Mouse (Mus musculus) layer of hippocampus, adult 9-10 months (tissue): ENCODE measurements around the gene Dkk3.
"Not testable (repeated sequence)": the region's sequence is repeated elsewhere in the genome, so short reads cannot be mapped to it uniquely, and the experiment has no call there.

Experiments
- DNase-seq: peaks from one replicate; pipeline ENCODE4 v3.0.0; 2022; ENCODE audit warnings: low spot score

The Dkk3 gene

GRCm38 (mm10) chr7:112165593-112165992 is 6.7 kb upstream of the Dkk3 start:
- DNase-seq, result no peak

DNA sequence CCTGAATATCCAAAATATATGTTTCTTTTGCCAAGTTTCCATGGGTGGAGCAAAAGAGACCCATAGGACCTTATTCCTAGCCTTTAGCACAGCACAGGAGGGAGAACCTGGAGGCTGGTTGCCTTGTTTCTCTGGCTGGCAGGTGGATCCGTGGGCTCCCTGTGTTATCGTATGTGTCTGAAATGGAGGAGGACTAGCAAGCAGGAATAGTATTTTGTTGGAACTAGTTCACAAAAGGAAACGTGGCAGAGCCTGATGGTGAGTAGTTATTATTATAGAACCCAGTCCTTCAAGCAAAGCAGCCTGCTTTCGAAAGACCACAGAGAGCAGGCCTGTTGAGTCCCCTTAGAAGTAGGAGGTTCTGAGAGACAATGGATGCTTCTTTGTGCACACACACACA is 6.2 kb upstream of the Dkk3 start:
- not testable (repeated sequence) for DNase-seq

DNA sequence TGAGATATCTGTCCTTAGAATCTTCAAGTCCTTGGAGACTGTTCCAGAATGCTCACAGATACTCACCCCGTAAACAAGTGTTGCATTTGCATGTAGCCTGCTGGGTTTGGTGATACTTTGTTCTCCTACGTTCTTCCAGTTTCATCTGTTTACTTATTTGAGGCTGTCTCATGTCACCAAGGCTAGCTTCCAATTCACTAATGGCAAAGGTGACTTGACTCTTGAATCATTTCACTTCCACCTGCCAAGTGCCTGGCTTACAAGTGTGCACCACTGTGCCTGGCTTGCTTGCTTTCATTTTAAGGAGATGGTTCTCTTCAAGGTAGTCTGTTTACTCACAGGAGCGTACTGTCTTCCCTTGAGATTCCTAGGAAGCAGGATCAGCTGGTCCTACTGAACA is 5.6 kb upstream of the Dkk3 start:
- no peak for DNase-seq

DNA sequence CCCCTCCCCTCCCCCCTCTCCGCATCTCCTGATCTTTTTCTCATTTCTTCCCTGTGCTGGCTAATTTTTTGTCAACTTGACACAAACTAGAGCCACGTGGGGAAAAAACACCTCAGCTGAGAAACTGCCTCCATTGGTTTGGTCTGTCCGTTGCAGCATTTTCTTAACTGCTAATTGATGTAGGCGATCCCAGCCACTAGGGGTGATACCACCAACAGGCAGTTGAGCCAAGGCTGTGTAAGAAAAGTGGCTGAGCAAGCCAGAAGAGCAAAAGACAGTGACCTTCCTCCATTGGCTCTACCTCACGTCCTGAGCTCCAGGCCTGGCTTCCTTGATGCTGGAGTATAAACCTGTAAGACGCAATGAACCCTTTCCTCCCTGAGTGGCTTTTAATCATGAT is 978 bp upstream of the Dkk3 start:
- no peak for DNase-seq

- no peak for DNase-seq
These were observed 528 bp downstream of the Dkk3 start for GRCm38 (mm10) chr7:112158316-112158741.

DNA sequence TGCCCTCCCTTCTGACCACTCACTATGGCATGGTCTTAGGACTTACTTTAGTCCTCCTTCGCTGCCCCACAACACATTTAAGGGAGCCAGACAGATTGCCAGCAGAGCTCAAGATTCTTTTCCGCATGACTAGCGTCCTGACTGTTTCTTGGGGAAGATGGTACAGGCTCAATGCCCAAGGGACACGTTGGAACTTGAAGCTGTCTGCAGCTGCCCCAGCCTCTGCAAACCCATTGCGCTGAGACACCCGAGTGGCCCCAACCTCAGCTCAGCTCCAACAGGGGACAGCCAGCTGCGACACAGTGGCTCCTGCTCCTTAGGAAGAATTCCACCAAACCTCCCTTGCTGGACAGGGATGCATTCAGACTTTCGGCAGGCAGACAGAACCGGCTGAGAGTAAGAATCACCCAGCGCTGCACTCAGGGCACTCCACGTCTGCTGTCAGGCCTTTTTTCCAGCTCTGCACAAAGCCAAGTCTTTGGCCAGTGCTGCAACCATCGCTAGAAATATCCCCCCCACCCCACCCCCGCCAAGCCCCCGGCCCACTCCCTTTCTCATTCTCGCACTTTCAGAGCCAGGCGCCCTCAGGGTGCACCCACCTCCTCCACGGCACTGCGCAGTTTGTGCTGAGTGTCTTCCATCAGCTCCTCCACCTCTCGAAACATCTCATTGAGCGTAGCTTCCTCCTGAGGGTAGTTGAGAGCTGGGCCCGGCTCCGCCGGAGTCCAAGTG is 1.1 kb downstream of the Dkk3 start:
- no peak for DNase-seq

GRCm38 (mm10) chr7:112155194-112155593 is 3.7 kb downstream of the Dkk3 start:
- no peak for DNase-seq

DNA sequence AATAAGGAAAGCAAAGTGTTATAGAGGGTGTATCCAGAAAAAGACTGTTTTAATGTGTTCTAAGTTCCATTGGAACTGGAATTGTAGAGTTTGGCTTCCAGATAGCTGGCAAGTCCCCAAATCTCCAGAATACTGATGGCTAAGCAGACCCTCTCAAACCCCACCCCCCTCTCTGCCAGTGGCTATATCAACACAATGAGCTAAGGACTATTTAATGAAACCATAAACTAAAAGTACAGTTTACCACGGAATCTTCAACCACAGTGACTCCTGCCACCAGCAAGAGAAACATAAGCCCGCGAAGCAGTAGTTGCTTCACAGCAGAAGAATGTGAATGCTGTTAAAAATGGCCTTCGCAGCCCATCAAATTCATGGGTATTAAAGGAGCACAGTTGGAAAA is 4.4 kb downstream of the Dkk3 start:
- DNase-seq, result no peak

- no peak for DNase-seq
These were observed 9.7 kb downstream of the Dkk3 start for GRCm38 (mm10) chr7:112149113-112149512.

- no peak for DNase-seq
These were observed 10.9 kb downstream of the Dkk3 start for GRCm38 (mm10) chr7:112147979-112148378.

DNA sequence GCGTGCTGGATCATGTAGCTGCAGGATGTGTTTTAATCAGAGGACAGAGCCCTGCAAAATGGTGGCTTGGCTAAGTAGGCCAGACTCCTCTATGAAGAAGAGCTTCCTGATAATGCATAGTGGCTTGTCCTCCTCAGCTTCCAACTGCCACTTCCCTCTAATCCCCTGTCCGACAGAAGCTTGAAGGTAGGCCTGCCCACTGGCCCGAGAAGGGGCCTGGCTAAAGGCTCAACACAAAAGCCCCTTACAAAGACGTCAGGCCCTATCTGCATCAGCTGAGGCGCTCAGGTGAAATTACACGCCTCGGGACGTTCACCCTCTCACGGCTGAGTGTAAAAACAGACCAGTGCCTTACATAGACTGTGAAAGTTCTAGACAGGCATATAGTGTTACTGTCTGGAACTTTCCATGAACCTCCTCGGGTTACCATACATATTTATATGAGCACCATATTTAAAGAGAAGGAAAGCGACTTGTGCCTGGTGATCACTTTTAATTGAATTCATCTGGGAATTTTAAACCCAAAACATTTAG is 14.1 kb downstream of the Dkk3 start:
- no peak for DNase-seq

- no peak for DNase-seq
These were observed 14.9 kb downstream of the Dkk3 start for GRCm38 (mm10) chr7:112143978-112144377.

DNA sequence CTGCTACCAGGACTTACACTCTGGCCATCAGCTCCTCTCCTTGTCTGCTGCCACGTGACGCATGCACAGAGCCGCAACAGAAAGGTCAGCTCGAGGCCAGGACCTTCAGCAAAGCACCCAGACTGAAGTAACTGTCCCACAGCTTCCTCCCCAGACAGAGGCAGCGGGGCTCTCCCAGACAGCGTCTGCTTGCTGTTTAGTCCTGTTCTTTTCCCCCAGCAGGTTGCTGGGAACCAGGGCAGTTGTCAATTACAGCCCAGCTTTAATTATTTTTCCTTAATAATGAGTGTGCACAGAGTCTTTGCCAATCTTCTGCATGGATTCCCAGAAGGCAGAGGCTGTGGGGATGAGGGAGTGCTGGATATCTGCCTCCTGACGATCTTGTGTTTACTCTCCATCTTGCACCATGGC is 15.8 kb downstream of the Dkk3 start:
- no peak for DNase-seq

- no peak for DNase-seq
These were observed 16.2 kb downstream of the Dkk3 start for GRCm38 (mm10) chr7:112142616-112143015.

DNA sequence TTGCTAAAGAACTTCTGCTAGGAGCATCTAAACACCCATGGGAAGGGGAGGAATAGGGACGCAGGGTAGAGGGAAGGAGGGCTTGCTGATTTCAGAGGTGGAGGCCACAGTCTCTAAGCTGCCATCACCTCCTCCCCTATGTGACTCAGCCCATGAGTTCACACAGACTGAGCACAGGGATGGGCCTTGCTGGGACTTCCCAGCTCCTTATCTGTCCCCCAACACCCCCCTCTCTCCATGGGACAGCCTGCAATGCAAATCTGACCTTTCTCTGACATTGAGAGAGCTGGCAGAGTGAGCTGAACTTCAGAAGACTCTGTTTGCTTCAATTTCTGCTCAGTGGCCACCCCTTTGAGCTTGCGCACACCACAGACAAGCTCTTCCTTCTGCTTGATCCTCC is 18.1 kb downstream of the Dkk3 start:
- no peak for DNase-seq

DNA sequence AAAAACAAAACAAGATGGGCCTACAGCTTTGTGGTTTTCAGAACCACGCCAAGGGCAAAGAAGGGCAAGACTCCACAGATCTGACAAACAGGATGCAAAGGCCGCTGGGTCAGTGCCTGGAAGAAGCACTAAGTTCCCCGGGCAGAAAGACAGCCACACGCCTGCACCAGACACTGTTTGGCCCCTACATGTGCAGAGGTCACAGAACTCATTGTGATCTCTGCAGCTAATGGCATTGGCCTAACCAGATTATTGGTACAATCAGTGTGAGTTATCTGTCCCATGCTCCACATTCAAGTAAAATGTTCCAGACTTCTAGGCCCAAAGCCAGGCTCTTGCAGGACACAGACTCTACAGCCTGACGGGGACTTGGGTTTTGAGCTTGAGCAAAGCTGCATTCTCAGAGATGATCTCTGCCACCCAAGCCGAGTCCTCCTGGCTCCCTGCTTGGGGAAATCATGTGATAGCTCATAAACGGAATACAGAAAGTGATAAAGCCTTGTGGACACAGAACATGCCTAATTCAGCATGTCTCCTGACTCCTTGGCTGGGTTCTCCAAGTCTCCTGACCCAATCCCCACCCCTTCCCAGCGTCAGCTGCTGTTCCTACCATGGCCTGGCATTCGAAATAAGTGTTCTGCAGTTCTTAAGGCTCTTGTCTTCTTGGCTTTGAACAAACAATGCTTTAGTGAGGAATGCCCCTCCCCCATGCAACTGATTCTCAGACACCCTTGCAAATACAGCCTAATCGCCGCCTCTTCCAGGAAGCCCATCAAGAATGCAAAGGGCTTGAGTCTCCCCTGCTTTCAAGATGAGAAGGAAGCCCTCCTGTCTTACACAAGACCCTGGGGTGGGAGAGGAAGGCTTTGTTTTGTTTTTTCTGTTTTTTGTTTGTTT is 20.1 kb downstream of the Dkk3 start:
- no peak for DNase-seq

- no peak for DNase-seq
These were observed 20.7 kb downstream of the Dkk3 start for GRCm38 (mm10) chr7:112138168-112138508.

DNA sequence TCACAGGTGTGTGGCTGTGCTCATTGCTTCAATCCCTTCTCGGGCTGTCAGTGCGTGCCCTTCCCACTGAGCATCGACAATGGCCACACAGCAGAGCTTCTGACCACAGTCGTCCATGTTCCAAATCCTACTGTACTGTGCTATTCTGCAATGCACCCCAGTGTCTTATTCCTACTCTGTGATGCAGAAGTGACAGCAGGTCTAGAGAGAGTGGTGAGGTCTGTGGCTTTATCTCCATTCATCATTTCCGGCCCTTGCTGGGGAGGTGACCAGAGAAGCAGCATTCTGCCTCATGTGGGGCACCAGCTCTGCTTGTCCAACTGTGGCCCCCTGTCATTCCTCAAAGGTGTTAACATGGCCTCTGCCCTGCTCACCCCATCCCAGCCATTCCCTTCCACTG is 22.3 kb downstream of the Dkk3 start:
- no peak for DNase-seq

DNA sequence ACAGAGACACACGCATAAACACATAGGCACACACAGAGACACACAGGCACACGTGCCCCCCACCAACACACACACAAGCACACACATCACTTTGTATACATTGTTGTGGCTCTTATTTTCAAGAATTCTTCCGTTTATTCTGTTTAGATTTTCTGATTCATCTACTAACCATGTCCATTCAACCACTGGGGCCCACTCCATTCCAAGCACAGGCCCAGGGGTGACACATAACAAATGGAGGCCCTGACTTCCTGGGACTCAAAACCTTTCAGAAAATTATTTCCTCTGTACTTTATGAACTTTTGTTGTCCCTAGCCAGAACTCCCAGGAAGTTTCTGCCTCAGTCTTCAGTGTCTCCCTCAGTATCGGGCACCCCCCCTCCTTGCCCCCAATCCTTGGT is 23.7 kb downstream of the Dkk3 start:
- DNase-seq, result no peak

DNA sequence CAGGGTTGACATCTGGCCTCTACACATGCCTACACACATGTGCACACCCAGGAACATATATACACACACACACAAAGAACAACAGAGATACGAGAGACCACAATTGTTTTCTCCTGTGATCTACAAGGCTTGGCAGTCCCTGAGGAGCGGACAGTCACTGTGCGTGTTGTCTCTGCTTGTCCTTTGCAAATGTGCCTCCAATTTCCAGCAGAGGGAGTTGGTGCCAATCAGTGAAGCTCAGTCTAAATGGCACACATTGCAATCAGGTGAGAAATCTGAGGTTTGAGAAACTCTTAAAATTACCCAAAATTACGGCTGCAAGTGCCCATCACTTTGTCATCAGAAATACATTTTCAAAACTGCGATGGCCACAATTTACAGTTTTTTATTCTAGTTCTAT is 25.6 kb downstream of the Dkk3 start:
- DNase-seq, result no peak

DNA sequence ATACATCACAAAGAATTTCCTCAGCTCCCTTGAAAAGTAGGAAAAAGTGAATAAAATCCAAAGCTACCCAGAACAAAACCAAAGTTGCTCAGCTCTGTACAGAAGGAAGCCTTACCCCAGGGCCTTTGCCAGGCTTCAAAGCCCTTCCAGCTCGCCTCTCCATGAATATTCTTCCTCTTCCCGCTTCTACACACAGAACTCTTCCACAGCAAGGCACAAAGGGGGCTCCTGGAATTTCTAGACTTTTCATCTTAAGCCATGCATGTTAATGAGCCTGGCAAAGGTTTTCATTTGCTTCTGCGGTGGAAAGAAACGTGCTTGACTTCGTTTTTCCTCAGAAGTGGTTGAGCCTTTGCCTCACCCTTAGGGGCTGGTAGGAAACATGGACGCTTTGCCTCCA is 26.9 kb downstream of the Dkk3 start:
- no peak for DNase-seq

- DNase-seq, result no peak
These were observed 28.2 kb downstream of the Dkk3 start for GRCm38 (mm10) chr7:112130660-112131059.

GRCm38 (mm10) chr7:112129851-112130250 is 29.0 kb downstream of the Dkk3 start:
- no peak for DNase-seq
